Mouse (Mus musculus) liver, embryonic 12.5 days (tissue): ENCODE results near the gene Far1. TPM values are rescaled to one million over a fixed set of nuclear protein-coding genes. Genes with fewer than 3 reads are reported as not detected.
A peak's percentile ranks its signal among the peaks of the same experiment; 100 is the strongest.

Experiments
- ATAC-seq: fragments of 200-750 bp; cut with Nextera tagmentation; 2 replicates; pipeline ENCODE4 v1.8.0; 2017; ENCODE audit warnings: moderate number of reproducible peaks, mild to moderate bottlenecking, moderate library complexity
- H3K27ac ChIP-seq: fragments of 300-500 bp; sonication (generic); 2 replicates; pipeline ENCODE4 v1.5.1; 2016; ENCODE audit warnings: mild to moderate bottlenecking
- H3K27me3 ChIP-seq: fragments of 300-500 bp; sonication (generic); replicated peaks from 2 replicates; pipeline ENCODE4 v1.6.1; 2016; ENCODE audit warnings: mild to moderate bottlenecking, moderate library complexity
- H3K36me3 ChIP-seq: fragments of 300-500 bp; sonication (generic); 2 replicates; pipeline ENCODE4 v1.6.1; 2016; ENCODE audit warnings: mild to moderate bottlenecking, moderate library complexity
- H3K4me1 ChIP-seq: fragments of 300-500 bp; sonication (generic); 2 replicates; pipeline ENCODE4 v1.6.1; 2016
- H3K4me2 ChIP-seq: fragments of 300-500 bp; sonication (generic); 2 replicates; pipeline ENCODE4 v1.6.1; 2016; ENCODE audit warnings: mild to moderate bottlenecking, moderate library complexity
- H3K4me3 ChIP-seq: fragments of 300-500 bp; sonication (generic); 2 replicates; pipeline ENCODE4 v1.5.1; 2016; ENCODE audit warnings: mild to moderate bottlenecking, moderate library complexity
- H3K9ac ChIP-seq: fragments of 300-500 bp; sonication (generic); 2 replicates; pipeline ENCODE4 v1.6.1; 2016; ENCODE audit warnings: mild to moderate bottlenecking, moderate library complexity
- H3K9me3 ChIP-seq: fragments of 300-500 bp; sonication (generic); replicated peaks from 2 replicates; pipeline ENCODE4 v1.6.1; 2016; ENCODE audit warnings: mild to moderate bottlenecking, moderate library complexity
- WGBS: fragments of 180-500 bp; shearing (Covaris S2); methylation state at CpG from one replicate; pipeline ENCODE4 v1.1.7; 2016; ENCODE audit not compliant: insufficient replicate concordance; 5-methylcytosine and 5-hydroxymethylcytosine counted together
- polyA plus RNA-seq: library from polyadenylated mRNA; unstranded; fragments of >200 nt; fragmentation: Nextera tagmentation; extraction: Ambion mirVana; gene quantifications from 2 replicates; pipeline ENCODE4 v1.2.1, GENCODE M21; 2016

Gene Far1
- polyA plus RNA-seq, 1 experiment from 2014 or later = 33.1 TPM

GRCm38 (mm10) chr7:113512527-113513285, 928 bp upstream of the Far1 start:
- peak overlapping the region; percentile 94 for H3K4me2 ChIP-seq
- H3K27me3 ChIP-seq = 0 out of 2 replicates have a peak, but pooled peaks cover 10% of the 10 kb centered on the region
- peak overlapping the region; percentile 85 for H3K9ac ChIP-seq
- peak; percentile 42 for ATAC-seq
- peak overlapping the region; percentile 81 for H3K4me3 ChIP-seq
- H3K36me3 ChIP-seq = no peaks in the 10 kb centered on the region
- WGBS = 8% methylated on average over 20 of the region's 20 CpGs
- peaks cover 45% of the 10 kb centered on the region for H3K4me1 ChIP-seq
- no peaks in the 10 kb centered on the region for H3K9me3 ChIP-seq
- H3K27ac ChIP-seq = peak overlapping the region; percentile 85

- H3K27ac ChIP-seq = peak overlapping the region; percentile 85
- peaks cover 45% of the 10 kb centered on the region for H3K4me1 ChIP-seq
- under 1% methylated on average over 44 of the region's 45 CpGs for WGBS
- H3K4me2 ChIP-seq = peak overlapping the region; percentile 94
- H3K27me3 ChIP-seq = 0 out of 2 replicates have a peak, but pooled peaks cover 10% of the 10 kb centered on the region
- H3K4me3 ChIP-seq = peak overlapping the region; percentile 81
- no peaks in the 10 kb centered on the region for H3K9me3 ChIP-seq
- no peaks in the 10 kb centered on the region for H3K36me3 ChIP-seq
- peak; percentile 81 for ATAC-seq
- peak overlapping the region; percentile 85 for H3K9ac ChIP-seq
Measured at GRCm38 (mm10) chr7:113513963-113514649, 472 bp downstream of the Far1 start.

- no peaks in the 10 kb centered on the region for H3K27me3 ChIP-seq
- ATAC-seq = no peak
- 84% methylated on average over 4 of the region's 4 CpGs for WGBS
- no peak overlapping the region for H3K27ac ChIP-seq
- H3K4me2 ChIP-seq = no peak overlapping the region
- no peaks in the 10 kb centered on the region for H3K36me3 ChIP-seq
- no peaks in the 10 kb centered on the region for H3K9me3 ChIP-seq
- no peak overlapping the region for H3K9ac ChIP-seq
- H3K4me1 ChIP-seq = peaks cover 45% of the 10 kb centered on the region
- no peak overlapping the region for H3K4me3 ChIP-seq
Measured at GRCm38 (mm10) chr7:113515831-113516230, 2.2 kb downstream of the Far1 start.

GRCm38 (mm10) chr7:113518419-113518818, 4.8 kb downstream of the Far1 start:
- no peaks in the 10 kb centered on the region for H3K36me3 ChIP-seq
- H3K4me1 ChIP-seq = peaks cover 31% of the 10 kb centered on the region
- H3K9ac ChIP-seq = no peak overlapping the region
- H3K27ac ChIP-seq = no peak overlapping the region
- no peak overlapping the region for H3K4me3 ChIP-seq
- H3K9me3 ChIP-seq = no peaks in the 10 kb centered on the region
- WGBS = 14% methylated on average over 3 of the region's 3 CpGs
- no peaks in the 10 kb centered on the region for H3K27me3 ChIP-seq
- ATAC-seq = no peak
- H3K4me2 ChIP-seq = no peak overlapping the region

GRCm38 (mm10) chr7:113518961-113519360, 5.3 kb downstream of the Far1 start:
- H3K4me3 ChIP-seq = no peak overlapping the region
- no peak overlapping the region for H3K27ac ChIP-seq
- peaks cover 31% of the 10 kb centered on the region for H3K4me1 ChIP-seq
- H3K36me3 ChIP-seq = no peaks in the 10 kb centered on the region
- no peaks in the 10 kb centered on the region for H3K27me3 ChIP-seq
- WGBS = 79% methylated on average over 2 of the region's 2 CpGs
- H3K9me3 ChIP-seq = no peaks in the 10 kb centered on the region
- H3K9ac ChIP-seq = no peak overlapping the region
- no peak for ATAC-seq
- no peak overlapping the region for H3K4me2 ChIP-seq

- WGBS = 68% methylated on average over 1 of the region's 1 CpGs
- no peak overlapping the region for H3K27ac ChIP-seq
- ATAC-seq = peak; percentile 47; the same call in 1 of the 2 replicates
- H3K4me1 ChIP-seq = no peaks in the 10 kb centered on the region
- H3K4me3 ChIP-seq = no peak overlapping the region
- peaks cover 32% of the 10 kb centered on the region for H3K36me3 ChIP-seq
- H3K9me3 ChIP-seq = no peaks in the 10 kb centered on the region
- no peak overlapping the region for H3K4me2 ChIP-seq
- H3K27me3 ChIP-seq = no peaks in the 10 kb centered on the region
- H3K9ac ChIP-seq = no peak overlapping the region
Measured at GRCm38 (mm10) chr7:113543158-113543557, 29.5 kb downstream of the Far1 start.

GRCm38 (mm10) chr7:113551742-113552463, 38.3 kb downstream of the Far1 start:
- H3K9me3 ChIP-seq = no peaks in the 10 kb centered on the region
- no peak overlapping the region for H3K4me3 ChIP-seq
- H3K36me3 ChIP-seq = peaks cover 26% of the 10 kb centered on the region
- H3K4me1 ChIP-seq = 0 out of 2 replicates have a peak, but pooled peaks cover 3% of the 10 kb centered on the region
- peak; percentile 57; the same call in 1 of the 2 replicates for ATAC-seq
- H3K27ac ChIP-seq = no peak overlapping the region
- no peak overlapping the region for H3K4me2 ChIP-seq
- no peak overlapping the region for H3K9ac ChIP-seq
- H3K27me3 ChIP-seq = no peaks in the 10 kb centered on the region

- no peak for ATAC-seq
- Histone ChIP-seq H3K4me2 (no peak overlapping the region), H3K9me3 (no peaks in the 10 kb centered on the region), H3K4me1 (0 out of 2 replicates have a peak, but pooled peaks cover 3% of the 10 kb centered on the region), H3K27ac (no peak overlapping the region), H3K4me3 (no peak overlapping the region), H3K9ac (no peak overlapping the region), H3K36me3 (peaks cover 23% of the 10 kb centered on the region), H3K27me3 (no peaks in the 10 kb centered on the region)
- 55% methylated on average over 2 of the region's 2 CpGs for WGBS
Measured at GRCm38 (mm10) chr7:113552508-113552907, 38.9 kb downstream of the Far1 start.

GRCm38 (mm10) chr7:113556138-113556537, 42.5 kb downstream of the Far1 start:
- H3K36me3 ChIP-seq = peaks cover 18% of the 10 kb centered on the region
- H3K4me1 ChIP-seq = 0 out of 2 replicates have a peak, but pooled peaks cover 3% of the 10 kb centered on the region
- no peaks in the 10 kb centered on the region for H3K27me3 ChIP-seq
- WGBS = 75% methylated on average over 1 of the region's 1 CpGs
- H3K27ac ChIP-seq = no peak overlapping the region
- ATAC-seq = no peak
- no peak overlapping the region for H3K4me2 ChIP-seq
- H3K4me3 ChIP-seq = no peak overlapping the region
- no peaks in the 10 kb centered on the region for H3K9me3 ChIP-seq
- no peak overlapping the region for H3K9ac ChIP-seq

- no peak for ATAC-seq
- H3K4me2 ChIP-seq = no peak overlapping the region
- peaks cover 20% of the 10 kb centered on the region for H3K36me3 ChIP-seq
- H3K27me3 ChIP-seq = no peaks in the 10 kb centered on the region
- H3K4me1 ChIP-seq = no peaks in the 10 kb centered on the region
- no peak overlapping the region for H3K9ac ChIP-seq
- WGBS = 76% methylated on average over 1 of the region's 1 CpGs
- no peak overlapping the region for H3K27ac ChIP-seq
- no peaks in the 10 kb centered on the region for H3K9me3 ChIP-seq
- H3K4me3 ChIP-seq = no peak overlapping the region
Measured at GRCm38 (mm10) chr7:113566892-113567291, 53.3 kb downstream of the Far1 start.

GRCm38 (mm10) chr7:113571121-113571520, 57.5 kb downstream of the Far1 start:
- no peaks in the 10 kb centered on the region for H3K4me1 ChIP-seq
- WGBS = 75% methylated on average over 6 of the region's 6 CpGs
- H3K27me3 ChIP-seq = no peaks in the 10 kb centered on the region
- no peaks in the 10 kb centered on the region for H3K9me3 ChIP-seq
- ATAC-seq = no peak
- no peak overlapping the region for H3K4me2 ChIP-seq
- H3K36me3 ChIP-seq = peaks cover 15% of the 10 kb centered on the region
- no peak overlapping the region for H3K27ac ChIP-seq
- no peak overlapping the region for H3K4me3 ChIP-seq
- no peak overlapping the region for H3K9ac ChIP-seq

- WGBS = 37% methylated on average over 2 of the region's 2 CpGs
- H3K4me2 ChIP-seq = no peak overlapping the region
- no peak overlapping the region for H3K4me3 ChIP-seq
- ATAC-seq = no peak
- H3K36me3 ChIP-seq = peaks cover 11% of the 10 kb centered on the region
- no peak overlapping the region for H3K27ac ChIP-seq
- no peaks in the 10 kb centered on the region for H3K4me1 ChIP-seq
- no peaks in the 10 kb centered on the region for H3K9me3 ChIP-seq
- no peak overlapping the region for H3K9ac ChIP-seq
- no peaks in the 10 kb centered on the region for H3K27me3 ChIP-seq
Measured at GRCm38 (mm10) chr7:113572741-113573140, 59.1 kb downstream of the Far1 start.
